8 mouse cellular contexts compared by ENCODE assay signal in the genomic region with DNA sequence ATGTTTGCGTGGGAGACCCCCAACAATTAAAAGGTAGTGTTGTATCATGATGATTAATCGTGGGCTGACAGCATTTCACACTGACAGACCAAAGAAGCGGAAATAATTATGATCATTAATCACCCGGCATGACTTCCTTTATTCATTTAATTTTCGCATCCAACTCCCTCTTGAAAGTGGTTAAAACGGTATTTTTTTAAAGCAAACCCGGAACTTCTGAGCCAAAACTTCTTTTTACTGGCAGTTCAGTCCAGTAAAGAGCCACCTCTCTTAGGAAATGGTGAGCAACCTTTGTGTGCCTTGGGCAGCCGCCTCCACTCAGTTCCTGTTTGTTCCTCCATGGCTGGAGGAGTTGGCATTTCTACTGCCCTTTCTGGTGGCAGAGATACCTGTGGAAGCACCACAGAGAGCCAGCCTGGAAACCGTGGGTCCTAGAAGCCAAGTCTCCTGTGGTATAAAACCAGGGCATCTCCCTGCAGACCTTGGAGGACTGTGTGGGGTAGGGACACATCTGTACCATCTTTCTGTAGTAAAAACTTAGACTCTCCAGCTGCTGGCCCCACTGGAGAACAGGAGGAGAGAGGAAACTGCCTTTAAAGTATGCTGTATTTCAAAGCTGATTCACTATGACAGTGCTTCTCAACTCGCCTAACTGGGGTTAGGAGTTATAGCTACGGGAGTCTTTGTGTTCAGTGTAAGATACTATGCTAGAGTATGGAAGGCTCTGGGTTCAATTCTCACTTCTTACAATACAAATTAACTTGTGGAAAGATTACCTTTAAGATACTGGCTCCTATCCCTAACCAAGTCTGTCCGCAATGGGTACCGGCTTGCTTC. TPM values are rescaled to one million over a fixed set of nuclear protein-coding genes. Genes with fewer than 3 reads are reported as not detected.
DNase-seq lines count a peak whose midpoint lies in the region; ATAC-seq lines count a peak whose summit lies in the region.

No protein-coding gene starts in this region.

- H3K36me3 ChIP-seq in forebrain, embryonic 13.5 days (ENCODE audit: poor library complexity, severe bottlenecking), result no peaks in the 10 kb centered on the region
- H3K36me3 ChIP-seq in macrophage (ENCODE audit: inconsistent target), result no peaks in the 10 kb centered on the region

- H3K79me2 ChIP-seq in macrophage (ENCODE audit: inconsistent target), result peaks cover 20% of the 10 kb centered on the region; the same call in 1 of the 2 replicates

- WGBS in forebrain, embryonic 13.5 days, result 41% methylated on average over 13 of the region's 13 CpGs
- WGBS in macrophage (ENCODE audit: missing documents), result 12% methylated on average over 13 of the region's 13 CpGs

- H3K27ac ChIP-seq in forebrain, embryonic 13.5 days, result no peak overlapping the region
- H3K27ac ChIP-seq in macrophage, result peak overlapping the region; percentile 50

- no peaks in the 10 kb centered on the region for H3K27me3 ChIP-seq in forebrain, embryonic 13.5 days

- H3K4me1 ChIP-seq in forebrain, embryonic 13.5 days, result 0 out of 2 replicates have a peak, but pooled peaks cover 4% of the 10 kb centered on the region

- H3K4me3 ChIP-seq in forebrain, embryonic 13.5 days, result peak overlapping the region; percentile 68
- H3K4me3 ChIP-seq in macrophage (ENCODE audit: inconsistent target), result peak overlapping the region; percentile 53

- DNase-seq in cerebellum, adult 9-10 months, result peak; percentile 45
- DNase-seq in cerebellum, adult 11-12 months, result no peak
- DNase-seq in kidney, adult 9 months, result peak; percentile 39
- DNase-seq in telencephalon, adult 2 months (ENCODE audit: low read depth, low spot score), result peak; percentile 17
- no peak for DNase-seq in layer of hippocampus, adult 8-10 months (ENCODE audit: low spot score in 2 of 2)

- H3K9me3 ChIP-seq in forebrain, embryonic 13.5 days (replicated peaks), result no peaks in the 10 kb centered on the region

- peak overlapping the region; percentile 76 for H3K4me2 ChIP-seq in forebrain, embryonic 13.5 days

- ATAC-seq in activated CD4-positive, CD25-positive, alpha-beta regulatory T cell, adult 4 months, result peak; percentile 6
- no peak for ATAC-seq in forebrain, embryonic 13.5 days

- peak overlapping the region; percentile 82 for H3K9ac ChIP-seq in forebrain, embryonic 13.5 days

RNA-seq across cellular contexts. Expression of a gene that starts 0.9 kb away (rescaled TPM):
- polyA plus RNA-seq in activated CD4-positive, CD25-positive, alpha-beta regulatory T cell, adult 4 months (2017; shearing (Covaris generic)), result 100 to 1,000 TPM in 1 of 2 experiments, 10 to 100 TPM in 1; 90.2 to 113 TPM
- 23.3 and 23.8 TPM in 2 replicates for polyA plus RNA-seq in forebrain, embryonic 13.5 days (2015; fragmentation: Nextera tagmentation; extraction: Ambion mirVana)
- 10 to 100 TPM in 1 of 26 experiments, 1 to 10 TPM in 24, under 1 TPM in 1; 0.99 to 25.5 (median 2.9) TPM for total RNA-seq in macrophage (2018; cell fraction: chromatin; rRNA removed)
- total RNA-seq in macrophage (2018; cell fraction: cytosol; rRNA removed), result 100 to 1,000 TPM in 8 of 26 experiments, 10 to 100 TPM in 18; 66.5 to 122 (median 89.9) TPM
- total RNA-seq in macrophage (2018; cell fraction: nucleus; rRNA removed), result 10 to 100 TPM in 24 of 26 experiments, 1 to 10 TPM in 2; 9.0 to 24.2 (median 16.5) TPM
- 97.6 to 279 TPM (median 108 TPM) in 3 replicates for polyA plus RNA-seq in macrophage (2018)
- 10 to 100 TPM in 2 of 4 experiments, 1 to 10 TPM in 2; 6.2 to 13.5 (median 8.9) TPM for total RNA-seq in layer of hippocampus, adult 8-10 months (2022)

Comparison
In these comparisons a context has a peak if more than half of its experiments do, and no peak if none do; other contexts are left out.
1. DNase-seq: peak in cerebellum, adult 9-10 months (single experiment), kidney, adult 9 months (single experiment) and telencephalon, adult 2 months (single experiment); none in cerebellum, adult 11-12 months (single experiment) and layer of hippocampus, adult 8-10 months (0 of 2).